Mouse (Mus musculus) thymus, adult 18-20 months (tissue): ENCODE data around the gene Rtl8a.
"Not testable (repeated sequence)": the region's sequence is repeated elsewhere in the genome, so short reads cannot be mapped to it uniquely, and the experiment has no call there.

Experiments used
- DNase-seq, 2 experiments: peaks; one replicate each; pipeline ENCODE4 v3.0.0; 2022; ENCODE audit warnings: mixed read lengths in 2 of 2

Rtl8a gene

GRCm38 (mm10) chrX:53642980-53643961, at the start of gene Rtl8a:
Rtl8a (minus strand) TSS chrX:53643682.
- peak; percentile 23 to 49 for DNase-seq

- DNase-seq = no peak
Measured at GRCm38 (mm10) chrX:53693141-53693540, 49.7 kb upstream of the Rtl8a start.

- no peak for DNase-seq
Measured at GRCm38 (mm10) chrX:53692065-53692464, 48.6 kb upstream of the Rtl8a start.

- not testable (repeated sequence) for DNase-seq
Measured at GRCm38 (mm10) chrX:53684676-53685075, 41.2 kb upstream of the Rtl8a start.

- DNase-seq = not testable (repeated sequence)
Measured at GRCm38 (mm10) chrX:53682650-53683049, 39.2 kb upstream of the Rtl8a start.

GRCm38 (mm10) chrX:53676943-53677342, 33.5 kb upstream of the Rtl8a start:
- DNase-seq = peak; percentile 7 to 33

GRCm38 (mm10) chrX:53670696-53671095, 27.2 kb upstream of the Rtl8a start:
- DNase-seq = not testable (repeated sequence)

GRCm38 (mm10) chrX:53670294-53670693, 26.8 kb upstream of the Rtl8a start, which contains the start of gene Rtl8b:
Rtl8b (minus strand) TSS chrX:53670408.
- DNase-seq = peak; percentile 56 to 66

- DNase-seq = not testable (repeated sequence)
Measured at GRCm38 (mm10) chrX:53669557-53670270, 26.2 kb upstream of the Rtl8a start.

- not testable (repeated sequence) for DNase-seq
Measured at GRCm38 (mm10) chrX:53652917-53653316, 9.4 kb upstream of the Rtl8a start.

GRCm38 (mm10) chrX:53645885-53646284, 2.4 kb upstream of the Rtl8a start:
- no peak for DNase-seq

GRCm38 (mm10) chrX:53642604-53642979, 890 bp downstream of the Rtl8a start:
- not testable (repeated sequence) for DNase-seq

GRCm38 (mm10) chrX:53638107-53638506, 5.4 kb downstream of the Rtl8a start:
- not testable (repeated sequence) for DNase-seq

- not testable (repeated sequence) for DNase-seq
Measured at GRCm38 (mm10) chrX:53611395-53611794, 32.1 kb downstream of the Rtl8a start.

- DNase-seq = peak in 1 of 2 experiments; percentile 11
Measured at GRCm38 (mm10) chrX:53610571-53610970, 32.9 kb downstream of the Rtl8a start.

GRCm38 (mm10) chrX:53608879-53609278, 34.6 kb downstream of the Rtl8a start, which contains the start of gene Gm14597:
Gm14597 (minus strand) TSS chrX:53608979.
- not testable (repeated sequence) for DNase-seq

GRCm38 (mm10) chrX:53608122-53608813, 35.2 kb downstream of the Rtl8a start:
- no peak for DNase-seq

GRCm38 (mm10) chrX:53607242-53608121, 36.0 kb downstream of the Rtl8a start, which contains the start of gene Rtl8c:
Rtl8c (plus strand) TSS chrX:53608032.
- DNase-seq = peak; percentile 55 to 63

- DNase-seq = not testable (repeated sequence)
Measured at GRCm38 (mm10) chrX:53606176-53606575, 37.3 kb downstream of the Rtl8a start.

- not testable (repeated sequence) for DNase-seq
Measured at GRCm38 (mm10) chrX:53599993-53600392, 43.5 kb downstream of the Rtl8a start.
